Mouse (Mus musculus) granulocyte monocyte progenitor cell, adult 5-6 weeks (primary cell): ENCODE results near the gene Rnase1. TPM values are rescaled to one million over a fixed set of nuclear protein-coding genes. Genes with fewer than 3 reads are reported as not detected.

Experiments
- ATAC-seq: replicated peaks from 2 replicates; pipeline ENCODE4 v1.8.0; 2016; ENCODE audit warnings: mild to moderate bottlenecking, moderate TSS enrichment, inconsistent platforms; ENCODE audit not compliant: poor library complexity, severe bottlenecking
- total RNA-seq, 2 experiments: library from RNA; stranded (forward) in 1 of 2; stranded (reverse) in 1 of 2; fragments of 200-712, 200-1000 nt in 1 of 2; fragments of >200 nt in 1 of 2; fragmentation: Nextera tagmentation in 1 of 2; gene quantifications; 2 replicates each; pipeline ENCODE4 v1.2.3; 2014 to 2017

Rnase1 gene
- total RNA-seq, 2 experiments from 2014 or later, result not detected

- no peak for ATAC-seq
These were observed 4.0 kb downstream of the Rnase1 start for GRCm38 (mm10) chr14:51142568-51142967.

GRCm38 (mm10) chr14:51142119-51142518 lies 4.5 kb downstream of the Rnase1 start:
- ATAC-seq, result no peak

- ATAC-seq, result no peak; the same call in 1 of the 2 replicates
These were observed 6.2 kb downstream of the Rnase1 start for GRCm38 (mm10) chr14:51140342-51140741.

GRCm38 (mm10) chr14:51132372-51132771 lies 14.2 kb downstream of the Rnase1 start:
- ATAC-seq, result peak; percentile 30; the same call in 1 of the 2 replicates

- ATAC-seq, result no peak
These were observed 15.3 kb downstream of the Rnase1 start for GRCm38 (mm10) chr14:51131086-51131815.

GRCm38 (mm10) chr14:51130315-51130940 lies 16.2 kb downstream of the Rnase1 start:
- no peak; the same call in 1 of the 2 replicates for ATAC-seq

- ATAC-seq, result no peak
These were observed 17.0 kb downstream of the Rnase1 start for GRCm38 (mm10) chr14:51129624-51129975.

GRCm38 (mm10) chr14:51128775-51129623 lies 17.6 kb downstream of the Rnase1 start:
- ATAC-seq, result peak; percentile 88

GRCm38 (mm10) chr14:51127648-51128258 lies 18.8 kb downstream of the Rnase1 start:
- ATAC-seq, result no peak

- no peak for ATAC-seq
These were observed 20.9 kb downstream of the Rnase1 start for GRCm38 (mm10) chr14:51125684-51126083.

- no peak for ATAC-seq
These were observed 32.5 kb downstream of the Rnase1 start, which contains the start of gene Eddm3b for GRCm38 (mm10) chr14:51113916-51114560. Eddm3b (plus strand) TSS chr14:51114426.

- no peak for ATAC-seq
These were observed 33.1 kb downstream of the Rnase1 start for GRCm38 (mm10) chr14:51113476-51113875.

GRCm38 (mm10) chr14:51111966-51112365 lies 34.6 kb downstream of the Rnase1 start:
- no peak for ATAC-seq

GRCm38 (mm10) chr14:51106449-51106967 lies 40.1 kb downstream of the Rnase1 start:
- no peak for ATAC-seq

GRCm38 (mm10) chr14:51104366-51104765 lies 42.2 kb downstream of the Rnase1 start:
- no peak for ATAC-seq

- peak; percentile 81 for ATAC-seq
These were observed 43.4 kb downstream of the Rnase1 start for GRCm38 (mm10) chr14:51103217-51103616.

- ATAC-seq, result no peak
These were observed 45.3 kb downstream of the Rnase1 start for GRCm38 (mm10) chr14:51101284-51101683.

GRCm38 (mm10) chr14:51098921-51099320 lies 47.7 kb downstream of the Rnase1 start:
- no peak for ATAC-seq

GRCm38 (mm10) chr14:51098300-51098699 lies 48.3 kb downstream of the Rnase1 start:
- ATAC-seq, result peak; percentile 42
